Mouse (Mus musculus) megakaryocyte, embryonic 14.5 days (primary cell): Measurements from ENCODE around the gene Rgs12. TPM values are rescaled to one million over a fixed set of nuclear protein-coding genes. Genes with fewer than 3 reads are reported as not detected.

Source experiments
- H3K27me3 ChIP-seq: replicated peaks from 2 replicates; pipeline ENCODE3; 2012; ENCODE audit warnings: inconsistent platforms
- H3K36me3 ChIP-seq: replicated peaks from 2 replicates; pipeline ENCODE3; 2012; ENCODE audit warnings: low read length, inconsistent platforms, mixed read lengths
- H3K4me1 ChIP-seq: 2 replicates; pipeline ENCODE4 v1.6.1; 2012; ENCODE audit warnings: inconsistent platforms
- H3K4me3 ChIP-seq: replicated peaks from 2 replicates; pipeline ENCODE3; 2012; ENCODE audit warnings: moderate library complexity, mild to moderate bottlenecking, inconsistent platforms
- H3K9me3 ChIP-seq: 2 replicates; pipeline ENCODE4 v1.6.1; 2012; ENCODE audit warnings: inconsistent platforms
- FLI1 ChIP-seq: IDR thresholded peaks from 2 replicates; pipeline ENCODE4 v1.6.1; 2012; ENCODE audit warnings: low read length, inconsistent platforms, mixed read lengths
- GATA1 ChIP-seq: IDR thresholded peaks from 3 replicates; pipeline ENCODE4 v1.6.1; 2012; ENCODE audit warnings: mixed read lengths, low read length, inconsistent platforms, borderline replicate concordance
- polyA plus RNA-seq: library from polyadenylated mRNA; stranded (reverse); fragments of >175 nt; gene quantifications from 2 replicates; pipeline ENCODE4 v1.2.3, GENCODE M21; 2012; ENCODE audit warnings: low replicate concordance; ENCODE audit not compliant: insufficient read depth

Gene Rgs12
- polyA plus RNA-seq, 1 experiment: 38.7 TPM

DNA sequence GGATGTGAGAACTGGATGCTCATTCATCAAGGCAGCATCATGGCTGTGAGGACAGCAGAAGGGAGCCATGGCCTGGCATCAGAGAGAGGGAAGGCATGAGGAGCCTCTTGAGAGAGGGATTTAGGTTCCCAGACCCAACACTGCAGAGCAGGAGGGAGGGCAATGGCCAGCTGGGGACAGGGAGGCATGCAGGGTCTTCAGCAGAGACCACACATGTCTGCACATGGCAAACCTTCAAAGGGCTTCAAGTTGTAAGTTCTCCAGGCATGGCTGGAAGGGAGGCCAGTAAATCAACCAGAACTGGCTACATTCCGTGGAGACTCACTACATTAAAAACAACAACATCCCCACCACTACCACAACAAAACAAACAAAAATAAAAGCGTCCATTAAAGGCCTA lies 18.2 kb upstream of the Rgs12 start:
- Histone ChIP-seq H3K36me3 (peaks cover 23% of the 10 kb centered on the region), H3K27me3 (no peaks in the 10 kb centered on the region), H3K4me3 (peak overlapping the region; percentile 29), H3K4me1 (peaks cover 76% of the 10 kb centered on the region), H3K9me3 (no peaks in the 10 kb centered on the region)
- no peak for TF ChIP-seq FLI1
- no peak for TF ChIP-seq GATA1

- TF ChIP-seq FLI1 (no peak), GATA1 (no peak)
- peaks cover 16% of the 10 kb centered on the region for H3K36me3 ChIP-seq
- H3K4me1 ChIP-seq: peaks cover 70% of the 10 kb centered on the region
- H3K4me3 ChIP-seq: no peak overlapping the region
- H3K27me3 ChIP-seq: no peaks in the 10 kb centered on the region
- H3K9me3 ChIP-seq: no peaks in the 10 kb centered on the region
Measured at GRCm38 (mm10) chr5:34931516-34932457, 17.5 kb upstream of the Rgs12 start.

DNA sequence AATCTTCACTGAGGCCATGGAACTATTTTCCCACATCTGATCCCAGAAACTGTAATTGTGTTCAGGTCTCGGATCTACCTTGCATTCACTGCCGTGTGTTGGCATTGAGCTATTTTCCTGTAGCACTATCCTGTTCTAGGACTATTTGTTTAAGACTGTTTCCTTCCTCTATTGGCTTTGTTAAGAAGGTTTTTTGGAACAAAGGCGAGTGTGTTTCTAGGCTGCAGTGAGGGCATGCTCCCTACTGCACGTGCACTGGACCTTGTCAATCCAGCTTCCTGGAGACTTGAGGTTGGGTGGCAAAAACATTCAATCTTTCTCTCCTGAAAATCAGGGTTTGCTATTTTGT lies 16.8 kb upstream of the Rgs12 start:
- H3K4me3 ChIP-seq: no peak overlapping the region
- H3K9me3 ChIP-seq: no peaks in the 10 kb centered on the region
- peaks cover 66% of the 10 kb centered on the region for H3K4me1 ChIP-seq
- TF ChIP-seq FLI1 (no peak), GATA1 (no peak)
- H3K36me3 ChIP-seq: peaks cover 10% of the 10 kb centered on the region
- no peaks in the 10 kb centered on the region for H3K27me3 ChIP-seq

- H3K36me3 ChIP-seq: peaks cover 6% of the 10 kb centered on the region
- H3K4me1 ChIP-seq: peaks cover 70% of the 10 kb centered on the region
- no peak overlapping the region for H3K4me3 ChIP-seq
- peaks cover 3% of the 10 kb centered on the region for H3K27me3 ChIP-seq
- TF ChIP-seq FLI1: no peak
- TF ChIP-seq GATA1: no peak
- H3K9me3 ChIP-seq: no peaks in the 10 kb centered on the region
Measured at GRCm38 (mm10) chr5:34933461-34933860, 15.8 kb upstream of the Rgs12 start.

- TF ChIP-seq GATA1 (no peak), FLI1 (no peak)
Measured at GRCm38 (mm10) chr5:34941710-34942470, 7.4 kb upstream of the Rgs12 start.

DNA sequence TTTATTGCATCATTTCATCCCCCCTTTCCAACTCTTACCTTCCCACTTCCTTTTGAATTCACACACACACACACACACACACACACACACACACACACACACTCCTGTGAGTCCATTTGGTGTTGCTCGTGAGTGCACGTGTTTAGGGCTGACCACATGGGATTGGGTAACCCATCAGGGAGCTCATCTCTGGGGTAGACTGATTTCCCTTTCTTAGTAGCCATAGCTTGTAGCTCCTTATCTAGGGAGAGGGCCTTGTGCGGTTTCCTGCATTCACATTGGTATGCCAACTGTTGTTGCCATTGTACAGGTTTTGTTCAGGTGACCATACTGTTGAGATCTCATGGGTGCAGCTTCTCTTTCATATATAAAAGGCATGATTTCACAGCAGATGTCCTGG lies 5.8 kb upstream of the Rgs12 start:
- Histone ChIP-seq H3K36me3 (no peaks in the 10 kb centered on the region), H3K27me3 (no peaks in the 10 kb centered on the region), H3K4me3 (no peak overlapping the region)

More at GRCm38 (mm10) chr5:34941710-34942470, 7.4 kb upstream of the Rgs12 start:
- H3K36me3 ChIP-seq: no peaks in the 10 kb centered on the region
- peaks cover 3% of the 10 kb centered on the region for H3K27me3 ChIP-seq
- no peaks in the 10 kb centered on the region for H3K9me3 ChIP-seq
- H3K4me3 ChIP-seq: no peak overlapping the region
- peaks cover 45% of the 10 kb centered on the region for H3K4me1 ChIP-seq

GRCm38 (mm10) chr5:34949769-34950211 lies 545 bp downstream of the Rgs12 start:
- Histone ChIP-seq H3K36me3 (peaks cover 26% of the 10 kb centered on the region), H3K4me3 (peak overlapping the region; percentile 94), H3K9me3 (no peaks in the 10 kb centered on the region), H3K27me3 (no peaks in the 10 kb centered on the region), H3K4me1 (peaks cover 78% of the 10 kb centered on the region)
- TF ChIP-seq GATA1: no peak

More for the DNA sequence above, 5.8 kb upstream of the Rgs12 start:
- Histone ChIP-seq H3K9me3 (no peaks in the 10 kb centered on the region), H3K4me1 (peaks cover 52% of the 10 kb centered on the region)
- TF ChIP-seq FLI1 (no peak), GATA1 (no peak)

- no peaks in the 10 kb centered on the region for H3K9me3 ChIP-seq
- H3K4me1 ChIP-seq: peaks cover 80% of the 10 kb centered on the region
- H3K4me3 ChIP-seq: peak overlapping the region; percentile 94
- TF ChIP-seq FLI1 (no peak), GATA1 (no peak)
- H3K27me3 ChIP-seq: no peaks in the 10 kb centered on the region
- H3K36me3 ChIP-seq: peaks cover 35% of the 10 kb centered on the region
Measured at GRCm38 (mm10) chr5:34950486-34951160, 1.4 kb downstream of the Rgs12 start.

DNA sequence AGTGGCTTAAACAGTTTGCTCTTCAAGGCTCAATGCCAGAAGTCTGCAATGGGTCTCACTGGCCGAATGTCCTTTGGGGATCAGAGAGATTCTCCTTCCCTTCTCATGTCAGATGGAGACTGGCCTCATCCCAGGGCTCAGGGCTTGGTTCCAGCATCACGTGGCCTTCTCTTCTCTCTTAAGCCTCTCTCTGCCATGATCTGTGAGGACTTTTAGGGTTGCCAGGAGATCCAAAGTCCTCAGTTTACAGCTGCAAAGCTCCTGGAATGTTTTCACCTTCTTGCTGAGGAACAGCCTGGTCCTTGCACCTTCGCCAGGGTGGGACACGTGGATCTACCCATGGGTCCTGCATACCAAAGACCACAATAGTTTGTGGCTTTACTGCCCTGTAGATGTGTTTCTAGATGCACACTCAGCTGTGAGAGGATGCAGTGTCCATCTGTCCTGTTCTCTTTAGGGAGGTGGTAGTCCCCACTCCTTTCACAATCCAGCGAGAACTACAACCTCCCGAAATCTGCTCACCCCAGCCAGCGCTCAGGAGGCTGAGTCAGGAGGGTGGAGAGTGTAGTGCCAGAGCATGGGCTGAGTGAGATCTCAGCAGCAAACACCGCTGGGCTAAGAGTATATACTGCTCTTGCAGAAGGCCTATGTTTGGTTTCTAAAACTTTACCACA lies 2.1 kb downstream of the Rgs12 start:
- H3K9me3 ChIP-seq: no peaks in the 10 kb centered on the region
- peaks cover 40% of the 10 kb centered on the region for H3K36me3 ChIP-seq
- TF ChIP-seq FLI1: no peak
- TF ChIP-seq GATA1: no peak
- H3K4me1 ChIP-seq: peaks cover 85% of the 10 kb centered on the region
- H3K27me3 ChIP-seq: no peaks in the 10 kb centered on the region
- peak overlapping the region; percentile 14 for H3K4me3 ChIP-seq
